Mouse (Mus musculus) hindbrain, embryonic 11.5 days (tissue): ENCODE results near the gene Kcnj11. TPM values are rescaled to one million over a fixed set of nuclear protein-coding genes. Genes with fewer than 3 reads are reported as not detected.

Source experiments
- ATAC-seq: fragments of 200-750 bp; cut with Nextera tagmentation; 2 replicates; pipeline ENCODE4 v1.8.0; 2017; ENCODE audit warnings: mild to moderate bottlenecking, moderate TSS enrichment, moderate library complexity; ENCODE audit not compliant: low FRiP score
- DNase-seq: peaks from one replicate; pipeline ENCODE4 v3.0.0-alpha.2; 2015; ENCODE audit warnings: low spot score
- H3K27ac ChIP-seq: fragments of 300-500 bp; sonication (generic); 2 replicates; pipeline ENCODE4 v1.5.1; 2014; ENCODE audit warnings: mild to moderate bottlenecking, low read depth, low read length
- H3K27me3 ChIP-seq: fragments of 300-500 bp; sonication (generic); 2 replicates; pipeline ENCODE4 v1.6.1; 2014; ENCODE audit warnings: mild to moderate bottlenecking, low read length, moderate library complexity, mixed read lengths; ENCODE audit not compliant: control insufficient read depth, insufficient read depth
- H3K36me3 ChIP-seq: fragments of 300-500 bp; sonication (generic); 2 replicates; pipeline ENCODE4 v1.6.1; 2014; ENCODE audit warnings: mild to moderate bottlenecking, low read length, moderate library complexity, mixed read lengths; ENCODE audit not compliant: control insufficient read depth, insufficient read depth
- H3K4me1 ChIP-seq: fragments of 300-500 bp; sonication (generic); replicated peaks from 2 replicates; pipeline ENCODE4 v1.6.1; 2014; ENCODE audit warnings: low read length, mixed read lengths; ENCODE audit not compliant: control insufficient read depth, insufficient read depth
- H3K4me2 ChIP-seq: fragments of 300-500 bp; sonication (generic); replicated peaks from 2 replicates; pipeline ENCODE4 v1.6.1; 2014; ENCODE audit warnings: mild to moderate bottlenecking, low read depth, low read length
- H3K4me3 ChIP-seq: fragments of 300-500 bp; sonication (generic); 2 replicates; pipeline ENCODE4 v1.5.1; 2014; ENCODE audit warnings: low read depth, low read length
- H3K9ac ChIP-seq: fragments of 300-500 bp; sonication (generic); 2 replicates; pipeline ENCODE4 v1.6.1; 2014; ENCODE audit warnings: low read depth, low read length
- H3K9me3 ChIP-seq: fragments of 300-500 bp; sonication (generic); 2 replicates; pipeline ENCODE4 v1.6.1; 2016; ENCODE audit warnings: low read length; ENCODE audit not compliant: control insufficient read depth
- WGBS: fragments of 180-500 bp; shearing (Covaris S2); extraction: QIAGEN DNeasy Blood & Tissue Kit; methylation state at CpG from one replicate; pipeline ENCODE4 v1.1.7; 2014; 5-methylcytosine and 5-hydroxymethylcytosine counted together
- polyA plus RNA-seq: library from polyadenylated mRNA; unstranded; fragments of >200 nt; fragmentation: Nextera tagmentation; extraction: Ambion mirVana; gene quantifications from 2 replicates; pipeline ENCODE4 v1.2.1, GENCODE M21; 2014

Gene Kcnj11
- polyA plus RNA-seq, 1 experiment from 2014 or later: 0.49 TPM

- no peak for ATAC-seq
- H3K36me3 ChIP-seq: 0 out of 2 replicates have a peak, but pooled peaks cover 6% of the 10 kb centered on the region
- WGBS: 75% methylated on average over 7 of the region's 7 CpGs
These were observed 50.6 kb downstream of the Kcnj11 start for GRCm38 (mm10) chr7:46049981-46050380.

GRCm38 (mm10) chr7:46047873-46048562 is 52.5 kb downstream of the Kcnj11 start:
- Histone ChIP-seq H3K27ac (no peak overlapping the region), H3K27me3 (no peaks in the 10 kb centered on the region), H3K36me3 (0 out of 2 replicates have a peak, but pooled peaks cover 3% of the 10 kb centered on the region), H3K4me2 (no peak overlapping the region), H3K4me1 (no peaks in the 10 kb centered on the region), H3K9me3 (no peaks in the 10 kb centered on the region), H3K4me3 (no peak overlapping the region), H3K9ac (no peak overlapping the region)
- DNase-seq: no peak
- no peak for ATAC-seq
- WGBS: 93% methylated on average over 13 of the region's 13 CpGs

More at GRCm38 (mm10) chr7:46049981-46050380, 50.6 kb downstream of the Kcnj11 start:
- no peaks in the 10 kb centered on the region for H3K4me1 ChIP-seq
- H3K4me3 ChIP-seq: no peak overlapping the region
- H3K27ac ChIP-seq: no peak overlapping the region
- H3K9ac ChIP-seq: no peak overlapping the region
- no peaks in the 10 kb centered on the region for H3K9me3 ChIP-seq
- no peak for DNase-seq
- H3K27me3 ChIP-seq: no peaks in the 10 kb centered on the region
- H3K4me2 ChIP-seq: no peak overlapping the region

GRCm38 (mm10) chr7:46045882-46046281 is 54.7 kb downstream of the Kcnj11 start:
- Histone ChIP-seq H3K27ac (no peak overlapping the region), H3K36me3 (peaks cover 10% of the 10 kb centered on the region; the same call in 1 of the 2 replicates), H3K27me3 (no peaks in the 10 kb centered on the region), H3K4me3 (no peak overlapping the region), H3K9ac (no peak overlapping the region), H3K4me2 (no peak overlapping the region), H3K9me3 (no peaks in the 10 kb centered on the region), H3K4me1 (no peaks in the 10 kb centered on the region)
- ATAC-seq (no peak), DNase-seq (no peak)
- WGBS: 95% methylated on average over 11 of the region's 11 CpGs

GRCm38 (mm10) chr7:46044106-46044505 is 56.5 kb downstream of the Kcnj11 start:
- Histone ChIP-seq H3K27me3 (no peaks in the 10 kb centered on the region), H3K4me3 (no peak overlapping the region), H3K9me3 (no peaks in the 10 kb centered on the region), H3K4me2 (no peak overlapping the region), H3K27ac (no peak overlapping the region), H3K36me3 (peaks cover 7% of the 10 kb centered on the region; the same call in 1 of the 2 replicates), H3K9ac (no peak overlapping the region), H3K4me1 (no peaks in the 10 kb centered on the region)
- DNase-seq: no peak
- ATAC-seq: no peak
- 90% methylated on average over 10 of the region's 10 CpGs for WGBS

Other genes starting within 250 kb of the Kcnj11 start
- gene Kdelr1, start 228.0 kb downstream of the Kcnj11 start, polyA plus RNA-seq: 75.9 and 99.4 TPM in 2 replicates
- 0.39 and 0.42 TPM in 2 replicates for gene Grin2d, start 222.4 kb downstream of the Kcnj11 start, polyA plus RNA-seq
- gene Syngr4, start 204.1 kb downstream of the Kcnj11 start, polyA plus RNA-seq: 0.63 and 0.99 TPM in 2 replicates
- gene Tmem143, start 203.8 kb downstream of the Kcnj11 start, polyA plus RNA-seq: 3.1 and 4.6 TPM in 2 replicates
- gene Emp3, start 179.4 kb downstream of the Kcnj11 start, polyA plus RNA-seq: 28.3 and 40.5 TPM in 2 replicates
- 3.3 and 5.3 TPM in 2 replicates for gene Ccdc114, start 176.7 kb downstream of the Kcnj11 start, polyA plus RNA-seq
- gene Abcc6, start 70.5 kb downstream of the Kcnj11 start, polyA plus RNA-seq: 0.11 and 0.38 TPM in 2 replicates
- 13.8 and 14.9 TPM in 2 replicates for gene Nomo1, start 67.1 kb downstream of the Kcnj11 start, polyA plus RNA-seq
- 1.4 and 1.8 TPM in 2 replicates for gene Abcc8, start 79.3 kb upstream of the Kcnj11 start, polyA plus RNA-seq
- 3.0 and 3.4 TPM in 2 replicates for gene Ush1c, start 137.7 kb upstream of the Kcnj11 start, polyA plus RNA-seq
- 0.45 and 0.71 TPM in 2 replicates for gene Otog, start 140.2 kb upstream of the Kcnj11 start, polyA plus RNA-seq